Mouse (Mus musculus): ENCODE results near the gene Osbpl6. TPM values are rescaled to one million over a fixed set of nuclear protein-coding genes. Genes with fewer than 3 reads are reported as not detected.

Osbpl6 gene
- polyA plus RNA-seq, 1 experiment from 2014 or later: 49.4 TPM

- no peak overlapping the region for H3K9ac ChIP-seq (replicated peaks; ENCODE audit: low read depth, low read length)
- H3K4me1 ChIP-seq (ENCODE audit: control insufficient read depth, insufficient read depth, low read length): no peaks in the 10 kb centered on the region
- no peaks in the 10 kb centered on the region for H3K27me3 ChIP-seq (ENCODE audit: control insufficient read depth, insufficient read depth, low read length)
- H3K27ac ChIP-seq (ENCODE audit: low read depth, low read length): no peak overlapping the region
- H3K36me3 ChIP-seq (ENCODE audit: control insufficient read depth, insufficient read depth, low read length): peaks cover 16% of the 10 kb centered on the region
- no peak overlapping the region for H3K4me3 ChIP-seq (ENCODE audit: low read depth, low read length)
- no peak for ATAC-seq (ENCODE audit: low read depth)
- no peak overlapping the region for H3K4me2 ChIP-seq (ENCODE audit: low read depth, low read length)
- no peaks in the 10 kb centered on the region for H3K9me3 ChIP-seq (ENCODE audit: control insufficient read depth, low read length)
- WGBS: 93% methylated on average over 7 of the region's 7 CpGs
Observed at GRCm38 (mm10) chr2:76590221-76590620, 183.9 kb downstream of the Osbpl6 start.

- Histone ChIP-seq H3K27ac (ENCODE audit: low read depth, low read length) (no peak overlapping the region), H3K4me2 (ENCODE audit: low read depth, low read length) (no peak overlapping the region), H3K9ac (replicated peaks; ENCODE audit: low read depth, low read length) (no peak overlapping the region), H3K36me3 (ENCODE audit: control insufficient read depth, insufficient read depth, low read length) (peaks cover 18% of the 10 kb centered on the region; the same call in 1 of the 2 replicates), H3K27me3 (ENCODE audit: control insufficient read depth, insufficient read depth, low read length) (no peaks in the 10 kb centered on the region), H3K4me1 (ENCODE audit: control insufficient read depth, insufficient read depth, low read length) (no peaks in the 10 kb centered on the region), H3K4me3 (ENCODE audit: low read depth, low read length) (no peak overlapping the region), H3K9me3 (ENCODE audit: control insufficient read depth, low read length) (no peaks in the 10 kb centered on the region)
- no peak for ATAC-seq (ENCODE audit: low read depth)
- WGBS: 87% methylated on average over 3 of the region's 3 CpGs
Observed at GRCm38 (mm10) chr2:76592401-76592924, 186.2 kb downstream of the Osbpl6 start.

GRCm38 (mm10) chr2:76597521-76597920 is 191.2 kb downstream of the Osbpl6 start:
- WGBS: 93% methylated on average over 11 of the region's 11 CpGs
- Histone ChIP-seq H3K36me3 (ENCODE audit: control insufficient read depth, insufficient read depth, low read length) (0 out of 2 replicates have a peak, but pooled peaks cover 15% of the 10 kb centered on the region), H3K9me3 (ENCODE audit: control insufficient read depth, low read length) (no peaks in the 10 kb centered on the region), H3K4me1 (ENCODE audit: control insufficient read depth, insufficient read depth, low read length) (no peaks in the 10 kb centered on the region), H3K9ac (replicated peaks; ENCODE audit: low read depth, low read length) (no peak overlapping the region), H3K27me3 (ENCODE audit: control insufficient read depth, insufficient read depth, low read length) (no peaks in the 10 kb centered on the region), H3K4me3 (ENCODE audit: low read depth, low read length) (no peak overlapping the region), H3K27ac (ENCODE audit: low read depth, low read length) (no peak overlapping the region), H3K4me2 (ENCODE audit: low read depth, low read length) (no peak overlapping the region)
- ATAC-seq (ENCODE audit: low read depth): no peak

- 62% methylated on average over 5 of the region's 5 CpGs for WGBS
- H3K9me3 ChIP-seq (ENCODE audit: control insufficient read depth, low read length): no peaks in the 10 kb centered on the region
Observed at GRCm38 (mm10) chr2:76599214-76599613, 192.9 kb downstream of the Osbpl6 start.

GRCm38 (mm10) chr2:76602256-76602655 is 195.9 kb downstream of the Osbpl6 start:
- WGBS: 93% methylated on average over 1 of the region's 1 CpGs
- Histone ChIP-seq H3K4me3 (ENCODE audit: low read depth, low read length) (no peak overlapping the region), H3K4me2 (ENCODE audit: low read depth, low read length) (no peak overlapping the region), H3K27me3 (ENCODE audit: control insufficient read depth, insufficient read depth, low read length) (no peaks in the 10 kb centered on the region), H3K9ac (replicated peaks; ENCODE audit: low read depth, low read length) (no peak overlapping the region), H3K4me1 (ENCODE audit: control insufficient read depth, insufficient read depth, low read length) (no peaks in the 10 kb centered on the region), H3K9me3 (ENCODE audit: control insufficient read depth, low read length) (no peaks in the 10 kb centered on the region), H3K36me3 (ENCODE audit: control insufficient read depth, insufficient read depth, low read length) (no peaks in the 10 kb centered on the region), H3K27ac (ENCODE audit: low read depth, low read length) (no peak overlapping the region)
- ATAC-seq (ENCODE audit: low read depth): no peak

More at GRCm38 (mm10) chr2:76599214-76599613, 192.9 kb downstream of the Osbpl6 start:
- H3K36me3 ChIP-seq (ENCODE audit: control insufficient read depth, insufficient read depth, low read length): 0 out of 2 replicates have a peak, but pooled peaks cover 7% of the 10 kb centered on the region
- no peak overlapping the region for H3K27ac ChIP-seq (ENCODE audit: low read depth, low read length)
- no peak overlapping the region for H3K4me2 ChIP-seq (ENCODE audit: low read depth, low read length)
- no peak for ATAC-seq (ENCODE audit: low read depth)
- H3K9ac ChIP-seq (replicated peaks; ENCODE audit: low read depth, low read length): no peak overlapping the region
- no peak overlapping the region for H3K4me3 ChIP-seq (ENCODE audit: low read depth, low read length)
- H3K27me3 ChIP-seq (ENCODE audit: control insufficient read depth, insufficient read depth, low read length): no peaks in the 10 kb centered on the region
- H3K4me1 ChIP-seq (ENCODE audit: control insufficient read depth, insufficient read depth, low read length): no peaks in the 10 kb centered on the region

GRCm38 (mm10) chr2:76606704-76607103 is 200.4 kb downstream of the Osbpl6 start:
- no peak overlapping the region for H3K27ac ChIP-seq (ENCODE audit: low read depth, low read length)
- H3K36me3 ChIP-seq (ENCODE audit: control insufficient read depth, insufficient read depth, low read length): no peaks in the 10 kb centered on the region
- ATAC-seq (ENCODE audit: low read depth): no peak
- no peak overlapping the region for H3K9ac ChIP-seq (replicated peaks; ENCODE audit: low read depth, low read length)
- no peaks in the 10 kb centered on the region for H3K9me3 ChIP-seq (ENCODE audit: control insufficient read depth, low read length)
- H3K4me1 ChIP-seq (ENCODE audit: control insufficient read depth, insufficient read depth, low read length): no peaks in the 10 kb centered on the region
- H3K27me3 ChIP-seq (ENCODE audit: control insufficient read depth, insufficient read depth, low read length): no peaks in the 10 kb centered on the region
- WGBS: 88% methylated on average over 3 of the region's 3 CpGs
- no peak overlapping the region for H3K4me2 ChIP-seq (ENCODE audit: low read depth, low read length)
- H3K4me3 ChIP-seq (ENCODE audit: low read depth, low read length): no peak overlapping the region

- no peak for ATAC-seq (ENCODE audit: low read depth)
- H3K36me3 ChIP-seq (ENCODE audit: control insufficient read depth, insufficient read depth, low read length): no peaks in the 10 kb centered on the region
- WGBS: 86% methylated on average over 10 of the region's 10 CpGs
- H3K27me3 ChIP-seq (ENCODE audit: control insufficient read depth, insufficient read depth, low read length): no peaks in the 10 kb centered on the region
- H3K4me3 ChIP-seq (ENCODE audit: low read depth, low read length): no peak overlapping the region
- H3K4me2 ChIP-seq (ENCODE audit: low read depth, low read length): no peak overlapping the region
- no peak overlapping the region for H3K9ac ChIP-seq (replicated peaks; ENCODE audit: low read depth, low read length)
- no peak overlapping the region for H3K27ac ChIP-seq (ENCODE audit: low read depth, low read length)
- no peaks in the 10 kb centered on the region for H3K9me3 ChIP-seq (ENCODE audit: control insufficient read depth, low read length)
- H3K4me1 ChIP-seq (ENCODE audit: control insufficient read depth, insufficient read depth, low read length): no peaks in the 10 kb centered on the region
Observed at GRCm38 (mm10) chr2:76610326-76611104, 204.2 kb downstream of the Osbpl6 start.

GRCm38 (mm10) chr2:76611996-76612395 is 205.7 kb downstream of the Osbpl6 start:
- WGBS: 89% methylated on average over 3 of the region's 3 CpGs
- no peak for ATAC-seq (ENCODE audit: low read depth)
- Histone ChIP-seq H3K4me1 (ENCODE audit: control insufficient read depth, insufficient read depth, low read length) (no peaks in the 10 kb centered on the region), H3K9ac (replicated peaks; ENCODE audit: low read depth, low read length) (no peak overlapping the region), H3K4me3 (ENCODE audit: low read depth, low read length) (no peak overlapping the region), H3K4me2 (ENCODE audit: low read depth, low read length) (no peak overlapping the region), H3K9me3 (ENCODE audit: control insufficient read depth, low read length) (no peaks in the 10 kb centered on the region), H3K36me3 (ENCODE audit: control insufficient read depth, insufficient read depth, low read length) (no peaks in the 10 kb centered on the region), H3K27ac (ENCODE audit: low read depth, low read length) (no peak overlapping the region), H3K27me3 (ENCODE audit: control insufficient read depth, insufficient read depth, low read length) (no peaks in the 10 kb centered on the region)

GRCm38 (mm10) chr2:76618078-76618477 is 211.8 kb downstream of the Osbpl6 start:
- no peak overlapping the region for H3K4me2 ChIP-seq (ENCODE audit: low read depth, low read length)
- no peaks in the 10 kb centered on the region for H3K9me3 ChIP-seq (ENCODE audit: control insufficient read depth, low read length)
- no peaks in the 10 kb centered on the region for H3K27me3 ChIP-seq (ENCODE audit: control insufficient read depth, insufficient read depth, low read length)
- peak; percentile 46; the same call in 1 of the 2 replicates for ATAC-seq (ENCODE audit: low read depth)
- no peaks in the 10 kb centered on the region for H3K36me3 ChIP-seq (ENCODE audit: control insufficient read depth, insufficient read depth, low read length)
- no peaks in the 10 kb centered on the region for H3K4me1 ChIP-seq (ENCODE audit: control insufficient read depth, insufficient read depth, low read length)
- H3K27ac ChIP-seq (ENCODE audit: low read depth, low read length): no peak overlapping the region
- 31% methylated on average over 1 of the region's 1 CpGs for WGBS
- no peak overlapping the region for H3K9ac ChIP-seq (replicated peaks; ENCODE audit: low read depth, low read length)
- no peak overlapping the region for H3K4me3 ChIP-seq (ENCODE audit: low read depth, low read length)

Data from neural tube, embryonic 14.5 days (tissue).